Mouse (Mus musculus) liver, postnatal 0 days (tissue): ENCODE measurements around the gene Atrip.

Experiments used
- CTCF ChIP-seq: sonication (generic); IDR thresholded peaks from 2 replicates; pipeline ENCODE4 v1.5.1; 2016; ENCODE audit warnings: antibody characterized with exemption, low read depth
- EP300 ChIP-seq: IDR thresholded peaks from 2 replicates; pipeline ENCODE4 v1.6.1; 2016; ENCODE audit warnings: antibody characterized with exemption, low read depth, mild to moderate bottlenecking

- TF ChIP-seq CTCF (no peak), EP300 (no peak)
Measured at GRCm38 (mm10) chr9:109080516-109080915, 6.6 kb upstream of the Atrip start.
